Mouse (Mus musculus): ENCODE data around the gene Syt16. TPM values are rescaled to one million over a fixed set of nuclear protein-coding genes. Genes with fewer than 3 reads are reported as not detected.

The Syt16 gene
- polyA plus RNA-seq, 1 experiment = not detected

DNA sequence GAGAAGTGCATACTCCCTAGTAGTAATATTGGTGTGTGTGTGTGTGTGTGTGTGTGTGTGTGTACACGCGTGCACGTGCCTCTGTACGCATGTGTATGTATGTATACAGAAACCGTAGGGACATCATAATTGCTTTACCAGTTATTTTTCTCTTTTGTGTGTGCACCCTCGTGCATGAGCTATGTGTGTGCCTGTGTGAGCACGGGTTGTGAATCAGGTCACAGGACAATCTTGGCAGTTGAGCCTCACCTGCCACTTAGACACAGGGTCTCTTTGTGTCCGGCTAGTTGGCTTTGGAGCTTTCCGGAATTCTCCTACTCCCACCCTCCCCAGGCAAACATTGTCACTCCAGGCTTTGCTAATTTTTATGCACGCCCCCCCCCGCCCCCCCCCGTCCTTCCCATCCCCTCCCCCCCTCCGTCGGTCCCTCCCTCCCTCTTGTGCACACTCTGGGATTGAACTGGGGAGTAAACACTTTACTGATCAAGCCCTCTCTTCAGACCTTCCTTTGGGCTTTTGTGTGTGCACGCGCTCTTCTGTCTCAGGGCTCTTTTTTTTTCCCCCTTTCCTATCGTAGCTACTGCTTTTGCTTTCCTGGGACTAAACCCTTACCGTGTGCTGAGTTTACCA lies 319.0 kb downstream of the Syt16 start, which contains the start of gene Gm11042:
Gene Gm11042, minus strand, starts transcription at position 51 of the 630 bp plus-strand sequence.
- H3K27me3 ChIP-seq (ENCODE audit: control insufficient read depth, insufficient read depth, insufficient read length) = no peaks in the 10 kb centered on the region
- no peaks in the 10 kb centered on the region for H3K79me2 ChIP-seq (ENCODE audit: control insufficient read depth, insufficient read depth)
- H3K4me2 ChIP-seq (ENCODE audit: low read depth) = peak within 1 kb of the TSS; percentile 63
- H3ac ChIP-seq (ENCODE audit: control insufficient read depth, insufficient read length) = no peak within 1 kb of the TSS
- TF ChIP-seq MYOD1 (IDR thresholded peaks at IDR 0.05; ENCODE audit: control insufficient read depth in 1 of 3, insufficient read length in 2 of 3, low read depth in 2 of 3) (no peak), POLR2AphosphoS2 (IDR thresholded peaks at IDR 0.05; ENCODE audit: insufficient read length, low read depth) (no peak), TCF3 (IDR thresholded peaks at IDR 0.05; ENCODE audit: insufficient read length, low read depth) (no peak)
- H3K4me3 ChIP-seq = peak within 1 kb of the TSS; percentile 24
- no peaks in the 10 kb centered on the region for H3K36me3 ChIP-seq (ENCODE audit: control insufficient read depth, insufficient read depth)

DNA sequence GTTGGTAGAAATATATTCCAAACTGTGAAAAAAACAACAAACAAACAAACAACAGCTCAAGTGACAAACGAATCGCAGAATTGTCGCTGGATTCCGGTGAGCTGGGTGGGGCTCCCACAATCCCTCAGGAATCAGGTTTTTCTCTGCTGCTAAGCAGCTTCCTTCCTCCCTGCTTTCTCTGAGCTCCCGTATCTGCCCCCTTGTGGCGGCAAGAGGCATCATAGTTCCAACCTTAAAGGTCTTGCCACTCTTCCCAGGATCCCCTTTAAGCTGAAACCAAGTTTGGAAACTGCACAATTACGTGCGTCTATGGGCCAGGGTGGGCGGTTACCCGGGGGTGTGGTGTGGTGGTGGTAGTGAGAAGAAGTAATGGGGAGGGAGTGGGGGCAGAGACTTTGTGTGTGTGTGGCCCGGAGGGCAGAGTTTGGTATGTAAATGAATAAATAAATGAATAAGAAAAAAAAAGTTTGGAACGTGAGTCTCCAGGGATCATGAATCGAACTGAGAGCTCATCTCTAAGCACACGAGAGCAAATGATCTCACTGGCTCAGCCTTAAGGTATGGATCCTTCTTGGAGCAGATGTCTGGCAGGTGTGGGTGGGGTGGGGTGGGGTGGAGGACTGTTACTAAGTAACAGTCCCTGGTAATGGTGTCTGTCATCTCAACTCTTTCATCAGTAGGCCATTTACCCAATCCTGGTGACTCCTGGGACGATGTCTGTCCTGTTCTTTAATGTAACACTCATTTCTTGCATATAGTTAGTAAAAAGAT lies 319.7 kb downstream of the Syt16 start:
- Histone ChIP-seq H3K79me2 (ENCODE audit: control insufficient read depth, insufficient read depth) (no peaks in the 10 kb centered on the region), H3ac (ENCODE audit: control insufficient read depth, insufficient read length) (no peak overlapping the region), H3K4me3 (peak overlapping the region; percentile 24), H3K36me3 (ENCODE audit: control insufficient read depth, insufficient read depth) (no peaks in the 10 kb centered on the region), H3K27me3 (ENCODE audit: control insufficient read depth, insufficient read depth, insufficient read length) (no peaks in the 10 kb centered on the region), H3K4me2 (ENCODE audit: low read depth) (peak overlapping the region; percentile 63)
- TF ChIP-seq MAX (IDR thresholded peaks at IDR 0.05; ENCODE audit: low read depth) (no peak), E2F4 (IDR thresholded peaks at IDR 0.05; ENCODE audit: insufficient read depth) (no peak), POLR2A (IDR thresholded peaks at IDR 0.05; ENCODE audit: insufficient read length, low read depth) (peak; percentile 32), MYOG (IDR thresholded peaks at IDR 0.05; ENCODE audit: control insufficient read depth in 1 of 3, insufficient read depth in 1 of 3, insufficient read length in 2 of 3, low read depth in 2 of 3) (no peak), MYOD1 (IDR thresholded peaks at IDR 0.05; ENCODE audit: control insufficient read depth in 1 of 3, insufficient read length in 2 of 3, low read depth in 2 of 3) (no peak), SRF (IDR thresholded peaks at IDR 0.05; ENCODE audit: control insufficient read depth, insufficient read length, low read depth) (no peak), TCF12 (IDR thresholded peaks at IDR 0.05; ENCODE audit: insufficient read depth, poor library complexity, severe bottlenecking) (no peak), CEBPB (IDR thresholded peaks at IDR 0.05; ENCODE audit: insufficient read depth, poor library complexity, severe bottlenecking) (no peak)

- Histone ChIP-seq H3K4me2 (ENCODE audit: low read depth) (no peak overlapping the region), H3K27me3 (ENCODE audit: control insufficient read depth, insufficient read depth, insufficient read length) (no peaks in the 10 kb centered on the region), H3K4me3 (no peak overlapping the region), H3K36me3 (ENCODE audit: control insufficient read depth, insufficient read depth) (no peaks in the 10 kb centered on the region), H3ac (ENCODE audit: control insufficient read depth, insufficient read length) (no peak overlapping the region), H3K79me2 (ENCODE audit: control insufficient read depth, insufficient read depth) (no peaks in the 10 kb centered on the region)
- TF ChIP-seq MYOG (IDR thresholded peaks at IDR 0.05; ENCODE audit: control insufficient read depth in 1 of 3, insufficient read depth in 1 of 3, insufficient read length in 2 of 3, low read depth in 2 of 3) = no peak
These were observed 322.9 kb downstream of the Syt16 start for GRCm38 (mm10) chr12:74320318-74320717.

- Histone ChIP-seq H3K79me2 (ENCODE audit: control insufficient read depth, insufficient read depth) (no peaks in the 10 kb centered on the region), H3K36me3 (ENCODE audit: control insufficient read depth, insufficient read depth) (no peaks in the 10 kb centered on the region)
- TF ChIP-seq SRF (IDR thresholded peaks at IDR 0.05; ENCODE audit: control insufficient read depth, insufficient read length, low read depth) (no peak), TCF3 (IDR thresholded peaks at IDR 0.05; ENCODE audit: insufficient read length, low read depth) (no peak), MYOG (IDR thresholded peaks at IDR 0.05; ENCODE audit: control insufficient read depth in 1 of 3, insufficient read depth in 1 of 3, insufficient read length in 2 of 3, low read depth in 2 of 3) (no peak), POLR2AphosphoS2 (IDR thresholded peaks at IDR 0.05; ENCODE audit: insufficient read length, low read depth) (no peak), CEBPB (IDR thresholded peaks at IDR 0.05; ENCODE audit: insufficient read depth, poor library complexity, severe bottlenecking) (no peak), USF1 (IDR thresholded peaks at IDR 0.05; ENCODE audit: low read depth) (no peak), MYOD1 (IDR thresholded peaks at IDR 0.05; ENCODE audit: control insufficient read depth in 1 of 3, insufficient read length in 2 of 3, low read depth in 2 of 3) (no peak), REST (IDR thresholded peaks at IDR 0.05; ENCODE audit: insufficient read depth, insufficient read length) (no peak), TCF12 (IDR thresholded peaks at IDR 0.05; ENCODE audit: insufficient read depth, poor library complexity, severe bottlenecking) (no peak), E2F4 (IDR thresholded peaks at IDR 0.05; ENCODE audit: insufficient read depth) (no peak), MAX (IDR thresholded peaks at IDR 0.05; ENCODE audit: low read depth) (no peak), POLR2A (IDR thresholded peaks at IDR 0.05; ENCODE audit: insufficient read length, low read depth) (no peak)
These were observed 324.5 kb downstream of the Syt16 start for GRCm38 (mm10) chr12:74321981-74322380.

More at GRCm38 (mm10) chr12:74321981-74322380, 324.5 kb downstream of the Syt16 start:
- H3K4me2 ChIP-seq (ENCODE audit: low read depth) = no peak overlapping the region
- H3K27me3 ChIP-seq (ENCODE audit: control insufficient read depth, insufficient read depth, insufficient read length) = no peaks in the 10 kb centered on the region
- no peak overlapping the region for H3K4me3 ChIP-seq
- H3ac ChIP-seq (ENCODE audit: control insufficient read depth, insufficient read length) = no peak overlapping the region

Other genes with a start within 250 kb of the Syt16 start
- 39.9 TPM for gene Hif1a, start 96.3 kb upstream of the Syt16 start, polyA plus RNA-seq (2012; fragmentation: generic; extraction: Trizol)
- not detected for gene Gm49321, start 60.0 kb upstream of the Syt16 start, polyA plus RNA-seq (2012; fragmentation: generic; extraction: Trizol)
- gene Snapc1, start 33.2 kb upstream of the Syt16 start, polyA plus RNA-seq (2012; fragmentation: generic; extraction: Trizol) = 3.4 TPM